Mouse (Mus musculus) embryonic facial prominence, embryonic 13.5 days (tissue): ENCODE results near the gene Pla2g12b. TPM values are rescaled to one million over a fixed set of nuclear protein-coding genes. Genes with fewer than 3 reads are reported as not detected.

Experiments used
- ATAC-seq: fragments of 200-750 bp; cut with Nextera tagmentation; 2 replicates; pipeline ENCODE4 v1.8.0; 2017; ENCODE audit warnings: low read depth; ENCODE audit not compliant: insufficient number of reproducible peaks, insufficient read depth, low FRiP score, low TSS enrichment
- H3K27ac ChIP-seq: fragments of 300-500 bp; sonication (generic); 2 replicates; pipeline ENCODE4 v1.5.1; 2015; ENCODE audit warnings: moderate library complexity, mild to moderate bottlenecking, inconsistent platforms
- H3K27me3 ChIP-seq: fragments of 300-500 bp; sonication (generic); 2 replicates; pipeline ENCODE4 v1.6.1; 2015; ENCODE audit warnings: mild to moderate bottlenecking, inconsistent platforms
- H3K36me3 ChIP-seq: fragments of 300-500 bp; sonication (generic); 2 replicates; pipeline ENCODE4 v1.6.1; 2015; ENCODE audit warnings: mild to moderate bottlenecking, inconsistent platforms
- H3K4me1 ChIP-seq: fragments of 300-500 bp; sonication (generic); 2 replicates; pipeline ENCODE4 v1.6.1; 2015; ENCODE audit warnings: inconsistent platforms
- H3K4me2 ChIP-seq: fragments of 300-500 bp; sonication (generic); 2 replicates; pipeline ENCODE4 v1.6.1; 2015; ENCODE audit warnings: moderate library complexity, mild to moderate bottlenecking, inconsistent platforms
- H3K4me3 ChIP-seq: fragments of 300-500 bp; sonication (generic); 2 replicates; pipeline ENCODE4 v1.5.1; 2015; ENCODE audit warnings: mild to moderate bottlenecking, inconsistent platforms
- H3K9ac ChIP-seq: fragments of 300-500 bp; sonication (generic); 2 replicates; pipeline ENCODE4 v1.6.1; 2015; ENCODE audit warnings: mild to moderate bottlenecking, inconsistent platforms
- H3K9me3 ChIP-seq: fragments of 300-500 bp; sonication (generic); 2 replicates; pipeline ENCODE4 v1.6.1; 2016; ENCODE audit warnings: inconsistent platforms
- WGBS: fragments of 180-500 bp; shearing (Covaris S2); methylation state at CpG from one replicate; pipeline ENCODE4 v1.1.7; 2015; ENCODE audit warnings: mixed read lengths; 5-methylcytosine and 5-hydroxymethylcytosine counted together
- polyA plus RNA-seq: library from polyadenylated mRNA; unstranded; fragments of >200 nt; fragmentation: Nextera tagmentation; extraction: Ambion mirVana; gene quantifications from 2 replicates; pipeline ENCODE4 v1.2.1, GENCODE M21; 2015

The Pla2g12b gene
- polyA plus RNA-seq, 1 experiment from 2014 or later = not detected

- Histone ChIP-seq H3K36me3 (no peaks in the 10 kb centered on the region), H3K27ac (no peak overlapping the region), H3K4me3 (no peak overlapping the region), H3K4me1 (peaks cover 16% of the 10 kb centered on the region), H3K4me2 (no peak overlapping the region), H3K27me3 (no peaks in the 10 kb centered on the region), H3K9ac (no peak overlapping the region), H3K9me3 (no peaks in the 10 kb centered on the region)
- no peak for ATAC-seq
- WGBS = 87% methylated on average over 12 of the region's 12 CpGs
Observed at GRCm38 (mm10) chr10:59467297-59467696, 63.8 kb downstream of the Pla2g12b start.

DNA sequence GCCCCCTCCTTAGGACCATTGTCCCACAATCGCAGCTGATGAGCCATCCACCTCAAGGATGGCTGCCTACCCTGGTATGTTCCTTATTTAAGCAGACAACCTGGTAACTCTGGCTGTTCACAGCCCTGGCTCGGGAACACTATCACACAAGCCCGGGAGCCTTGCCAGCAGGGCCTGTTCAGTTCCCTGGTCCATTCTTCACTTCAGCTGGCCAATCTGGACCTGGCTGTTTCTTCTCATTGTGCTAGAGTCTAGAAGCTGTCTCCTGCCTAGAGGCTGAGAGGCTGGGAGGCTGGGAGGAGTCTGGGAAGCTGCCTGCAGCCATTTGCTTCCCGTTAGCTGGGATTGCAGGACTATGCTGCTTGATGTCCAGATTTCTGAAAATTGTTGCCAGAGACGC, 67.0 kb downstream of the Pla2g12b start:
- H3K9me3 ChIP-seq = no peaks in the 10 kb centered on the region
- peaks cover 15% of the 10 kb centered on the region for H3K4me1 ChIP-seq
- H3K4me3 ChIP-seq = no peak overlapping the region
- H3K36me3 ChIP-seq = no peaks in the 10 kb centered on the region
- WGBS = 65% methylated on average over 5 of the region's 5 CpGs
- H3K9ac ChIP-seq = 0 out of 2 replicates have a peak overlapping the region, but pooled peaks have one; percentile 16
- no peak for ATAC-seq
- no peak overlapping the region for H3K4me2 ChIP-seq
- no peaks in the 10 kb centered on the region for H3K27me3 ChIP-seq
- H3K27ac ChIP-seq = no peak overlapping the region

Other genes starting within 250 kb of the Pla2g12b start
- gene Sept10, start 181.8 kb upstream of the Pla2g12b start, polyA plus RNA-seq = 42.7 and 43.4 TPM in 2 replicates
- gene Sowahc, start 181.7 kb upstream of the Pla2g12b start, polyA plus RNA-seq = 13.0 and 13.6 TPM in 2 replicates
- gene P4ha1, start 80.4 kb upstream of the Pla2g12b start, polyA plus RNA-seq = 76.2 and 91.3 TPM in 2 replicates
- gene Gm10273, start 8.0 kb upstream of the Pla2g12b start, polyA plus RNA-seq = 2.8 and 15.0 TPM in 2 replicates
- gene Oit3, start 38.1 kb downstream of the Pla2g12b start, polyA plus RNA-seq = 0.67 and 0.80 TPM in 2 replicates
- not detected in 2 replicates for gene Gm10322, start 212.4 kb downstream of the Pla2g12b start, polyA plus RNA-seq
- 30.1 and 31.3 TPM in 2 replicates for gene Mcu, start 213.0 kb downstream of the Pla2g12b start, polyA plus RNA-seq